Mouse (Mus musculus): Measurements from ENCODE around the gene Gm13889. TPM values are rescaled to one million over a fixed set of nuclear protein-coding genes. Genes with fewer than 3 reads are reported as not detected.

The Gm13889 gene
- polyA plus RNA-seq (2014; fragmentation: Illumina TruSeq; extraction: RNeasy Lipid Tissue Mini Kit (QIAGEN cat#74804); ENCODE audit: low read depth, low replicate concordance), result 0.17 TPM

GRCm38 (mm10) chr2:93956908-93957784, at the start of gene Gm13889:
Gene Gm13889, minus strand, starts transcription at chr2:93957201.

GRCm38 (mm10) chr2:93996254-93996653, 39.3 kb upstream of the Gm13889 start, which contains the start of gene Gm27027:
Gene Gm27027, minus strand, starts transcription at chr2:93996354.

Other genes with a start within 250 kb of the Gm13889 start
- 9.9 TPM for gene Ext2, start 134.6 kb downstream of the Gm13889 start, polyA plus RNA-seq (2014; fragmentation: Illumina TruSeq; extraction: RNeasy Lipid Tissue Mini Kit (QIAGEN cat#74804); ENCODE audit: low read depth, low replicate concordance)
- 1.0 TPM for gene Accs, start 107.3 kb downstream of the Gm13889 start, polyA plus RNA-seq (2014; fragmentation: Illumina TruSeq; extraction: RNeasy Lipid Tissue Mini Kit (QIAGEN cat#74804); ENCODE audit: low read depth, low replicate concordance)
- not detected for gene Accsl, start 88.0 kb downstream of the Gm13889 start, polyA plus RNA-seq (2014; fragmentation: Illumina TruSeq; extraction: RNeasy Lipid Tissue Mini Kit (QIAGEN cat#74804); ENCODE audit: low read depth, low replicate concordance)
- not detected for gene Gm27027, start 39.2 kb upstream of the Gm13889 start, polyA plus RNA-seq (2014; fragmentation: Illumina TruSeq; extraction: RNeasy Lipid Tissue Mini Kit (QIAGEN cat#74804); ENCODE audit: low read depth, low replicate concordance)
- gene Alkbh3, start 53.6 kb upstream of the Gm13889 start, polyA plus RNA-seq (2014; fragmentation: Illumina TruSeq; extraction: RNeasy Lipid Tissue Mini Kit (QIAGEN cat#74804); ENCODE audit: low read depth, low replicate concordance), result 67.4 TPM
- gene Hsd17b12, start 200.8 kb upstream of the Gm13889 start, polyA plus RNA-seq (2014; fragmentation: Illumina TruSeq; extraction: RNeasy Lipid Tissue Mini Kit (QIAGEN cat#74804); ENCODE audit: low read depth, low replicate concordance), result 54.9 TPM